Mouse (Mus musculus): ENCODE measurements around the gene Stat3.

The Stat3 gene

GRCm38 (mm10) chr11:100949540-100949939 is 10.2 kb upstream of the Stat3 start:
- no peak for TF ChIP-seq GATA4 (IDR thresholded peaks at IDR 0.05; ENCODE audit: insufficient replicate concordance, low read length)

GRCm38 (mm10) chr11:100948317-100948716 is 9.0 kb upstream of the Stat3 start:
- no peak for TF ChIP-seq GATA4 (IDR thresholded peaks at IDR 0.05; ENCODE audit: insufficient replicate concordance, low read length)

- TF ChIP-seq GATA4 (IDR thresholded peaks at IDR 0.05; ENCODE audit: insufficient replicate concordance, low read length): no peak
These were observed 8.2 kb upstream of the Stat3 start for GRCm38 (mm10) chr11:100947548-100947947.

GRCm38 (mm10) chr11:100946862-100947261 is 7.5 kb upstream of the Stat3 start:
- TF ChIP-seq GATA4 (IDR thresholded peaks at IDR 0.05; ENCODE audit: insufficient replicate concordance, low read length): no peak

GRCm38 (mm10) chr11:100942388-100942787 is 3.0 kb upstream of the Stat3 start:
- TF ChIP-seq GATA4 (IDR thresholded peaks at IDR 0.05; ENCODE audit: insufficient replicate concordance, low read length): no peak

GRCm38 (mm10) chr11:100938711-100939511 is 429 bp downstream of the Stat3 start:
- TF ChIP-seq GATA4 (IDR thresholded peaks at IDR 0.05; ENCODE audit: insufficient replicate concordance, low read length): no peak

- TF ChIP-seq GATA4 (IDR thresholded peaks at IDR 0.05; ENCODE audit: insufficient replicate concordance, low read length): no peak
These were observed 1.2 kb downstream of the Stat3 start for GRCm38 (mm10) chr11:100938112-100938511.

- no peak for TF ChIP-seq GATA4 (IDR thresholded peaks at IDR 0.05; ENCODE audit: insufficient replicate concordance, low read length)
These were observed 2.0 kb downstream of the Stat3 start for GRCm38 (mm10) chr11:100937295-100937694.

GRCm38 (mm10) chr11:100935373-100936355 is 3.7 kb downstream of the Stat3 start:
- no peak for TF ChIP-seq GATA4 (IDR thresholded peaks at IDR 0.05; ENCODE audit: insufficient replicate concordance, low read length)

- no peak for TF ChIP-seq GATA4 (IDR thresholded peaks at IDR 0.05; ENCODE audit: insufficient replicate concordance, low read length)
These were observed 8.0 kb downstream of the Stat3 start for GRCm38 (mm10) chr11:100931254-100931921.

GRCm38 (mm10) chr11:100930611-100931010 is 8.7 kb downstream of the Stat3 start:
- no peak for TF ChIP-seq GATA4 (IDR thresholded peaks at IDR 0.05; ENCODE audit: insufficient replicate concordance, low read length)

GRCm38 (mm10) chr11:100927386-100927785 is 12.0 kb downstream of the Stat3 start:
- no peak for TF ChIP-seq GATA4 (IDR thresholded peaks at IDR 0.05; ENCODE audit: insufficient replicate concordance, low read length)

- no peak for TF ChIP-seq GATA4 (IDR thresholded peaks at IDR 0.05; ENCODE audit: insufficient replicate concordance, low read length)
These were observed 14.9 kb downstream of the Stat3 start for GRCm38 (mm10) chr11:100924386-100924919.

- TF ChIP-seq GATA4 (IDR thresholded peaks at IDR 0.05; ENCODE audit: insufficient replicate concordance, low read length): no peak
These were observed 18.3 kb downstream of the Stat3 start for GRCm38 (mm10) chr11:100920887-100921624.

Data from liver, adult (tissue).